In the genomic region with DNA sequence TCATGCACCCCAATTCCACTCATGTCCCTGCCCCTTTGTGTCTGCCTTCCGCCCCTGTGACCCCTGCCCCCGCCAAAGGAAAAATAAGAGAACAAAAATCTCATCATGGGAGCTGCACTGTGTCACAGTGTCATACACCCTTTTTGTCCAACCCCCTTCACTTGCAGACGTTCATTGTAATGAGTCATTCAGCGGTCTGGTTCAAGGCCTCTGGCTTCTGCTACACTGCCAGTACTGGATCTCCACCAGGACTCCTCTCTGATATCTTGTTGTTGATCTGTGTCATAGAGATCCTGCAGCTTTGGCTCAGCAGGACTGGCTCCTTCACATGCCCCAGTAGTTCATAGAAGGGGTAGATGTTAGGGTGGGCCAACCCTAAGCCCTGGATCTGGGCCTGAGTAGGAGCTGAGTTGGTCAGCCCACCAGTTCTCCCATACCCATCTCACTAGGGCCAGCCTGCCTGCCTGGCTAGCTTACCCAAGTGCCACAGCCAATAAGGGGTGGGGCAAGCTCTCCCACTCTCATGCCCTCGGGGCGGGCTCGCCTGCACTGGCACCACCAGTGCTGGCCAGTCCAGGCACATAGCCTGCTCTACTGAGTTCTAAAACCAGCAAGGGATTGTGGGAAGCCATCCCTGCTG, we compare ENCODE assay signal across 12 mouse cellular contexts. TPM values are rescaled to one million over a fixed set of nuclear protein-coding genes. Genes with fewer than 3 reads are reported as not detected.
DNase-seq lines count a peak whose midpoint lies in the region; ATAC-seq and TF ChIP-seq lines count a peak whose summit lies in the region.
"Had no signal": no experiment of that assay in that cellular context is flagged by ENCODE, and none has a peak within 500 bp of the region (broad histone marks: within the 10 kb centered on the region; RNA-seq: fewer than 3 reads in every experiment).

No protein-coding gene starts in this region.

- H3K36me3 ChIP-seq in neural tube, embryonic 14.5 days (ENCODE audit: control insufficient read depth, insufficient read depth, low read length), result no peaks in the 10 kb centered on the region
- H3K36me3 ChIP-seq in intestine, postnatal 0 days (ENCODE audit: control insufficient read depth, insufficient read depth), result peaks cover 14% of the 10 kb centered on the region

- TF ChIP-seq CTCF in intestine, postnatal 0 days (IDR thresholded peaks at IDR 0.05; ENCODE audit: low read depth), result no peak

- no peak for ATAC-seq in cerebellum, adult (ENCODE audit: insufficient number of reproducible peaks, low FRiP score, low TSS enrichment)
- ATAC-seq in neural tube, embryonic 14.5 days (ENCODE audit: low read depth), result peak; percentile 38; the same call in 1 of the 2 replicates
- ATAC-seq in intestine, postnatal 0 days, result peak; percentile 6; the same call in 1 of the 2 replicates

- 84% methylated on average over 7 of the region's 7 CpGs for WGBS in neural tube, embryonic 14.5 days
- 74% methylated on average over 7 of the region's 7 CpGs for WGBS in intestine, postnatal 0 days

- DNase-seq in cerebellum, postnatal 10 days, result peak; percentile 31 to 54
- DNase-seq in neural tube, embryonic 10.5 days (ENCODE audit: extremely low spot score, low spot score), result no peak
- peak; percentile 38 to 43 for DNase-seq in urinary bladder, postnatal 36 days (ENCODE audit: low spot score in 2 of 2)
- no peak for DNase-seq in cerebellum, adult 18-20 months
- no peak for DNase-seq in spleen, adult 18-20 months
- DNase-seq: B cell, adult 2 months; cerebellum, adult 9-11 months; heart, adult 18-20 months; thymus, postnatal 25 days had no signal

- H3K27ac ChIP-seq in neural tube, embryonic 14.5 days (ENCODE audit: low read depth, low read length), result no peak overlapping the region
- peak overlapping the region; percentile 36; the same call in 1 of the 2 replicates for H3K27ac ChIP-seq in intestine, postnatal 0 days (ENCODE audit: low read depth, low read length)

- H3K9ac ChIP-seq in neural tube, embryonic 14.5 days (replicated peaks; ENCODE audit: low read depth, low read length), result no peak overlapping the region
- H3K9ac ChIP-seq in intestine, postnatal 0 days (ENCODE audit: low read depth, low read length), result no peak overlapping the region

- no peaks in the 10 kb centered on the region for H3K4me1 ChIP-seq in neural tube, embryonic 14.5 days (ENCODE audit: control insufficient read depth, insufficient read depth, low read length)
- H3K4me1 ChIP-seq in intestine, postnatal 0 days (replicated peaks; ENCODE audit: control insufficient read depth, insufficient read depth, low read length), result 0 out of 2 replicates have a peak, but pooled peaks cover 3% of the 10 kb centered on the region

- H3K27me3 ChIP-seq in neural tube, embryonic 14.5 days (ENCODE audit: control insufficient read depth, insufficient read depth, low read length), result no peaks in the 10 kb centered on the region
- no peaks in the 10 kb centered on the region for H3K27me3 ChIP-seq in intestine, postnatal 0 days (replicated peaks; ENCODE audit: control insufficient read depth, insufficient read depth, low read length)

- H3K9me3 ChIP-seq in neural tube, embryonic 14.5 days (ENCODE audit: control insufficient read depth, low read length), result no peaks in the 10 kb centered on the region
- no peaks in the 10 kb centered on the region for H3K9me3 ChIP-seq in intestine, postnatal 0 days (ENCODE audit: control insufficient read depth)

- H3K4me3 ChIP-seq in neural tube, embryonic 14.5 days (ENCODE audit: low read depth, low read length), result no peak overlapping the region
- no peak overlapping the region for H3K4me3 ChIP-seq in intestine, postnatal 0 days (ENCODE audit: low read depth, low read length)

- H3K4me2 ChIP-seq in neural tube, embryonic 14.5 days (ENCODE audit: low read depth, low read length), result no peak overlapping the region
- no peak overlapping the region for H3K4me2 ChIP-seq in intestine, postnatal 0 days (replicated peaks; ENCODE audit: low read depth)

RNA-seq across cellular contexts. Expression of a gene that starts 31.8 kb away (rescaled TPM):
- 0.25 TPM in 1 of 2 replicates, not detected in the other for polyA plus RNA-seq in neural tube, embryonic 14.5 days (2014; fragmentation: Nextera tagmentation; extraction: Ambion mirVana)
- polyA plus RNA-seq in intestine, postnatal 0 days (2015; fragmentation: Nextera tagmentation; extraction: Ambion mirVana), result 222 and 234 TPM in 2 replicates

RNA-seq across cellular contexts. Expression of a gene that starts 46.5 kb away (rescaled TPM):
- 31.3 and 44.1 TPM in 2 replicates for polyA plus RNA-seq in neural tube, embryonic 14.5 days (2014; fragmentation: Nextera tagmentation; extraction: Ambion mirVana)
- polyA plus RNA-seq in intestine, postnatal 0 days (2015; fragmentation: Nextera tagmentation; extraction: Ambion mirVana), result 8.5 and 8.9 TPM in 2 replicates

Comparison
In these comparisons a context has a peak if more than half of its experiments do, and no peak if none do; other contexts are left out.
1. DNase-seq: peak in cerebellum, postnatal 10 days (2 of 2) and urinary bladder, postnatal 36 days (2 of 2); none in neural tube, embryonic 10.5 days (single experiment), cerebellum, adult 18-20 months (0 of 2) and spleen, adult 18-20 months (0 of 2).
2. RNA of a gene that starts 31.8 kb away (polyA plus RNA-seq): 222 to 234 TPM in intestine, postnatal 0 days; 0.25 TPM in neural tube, embryonic 14.5 days; every median in the first group is over 100 times any median in the second.